Mouse (Mus musculus): ENCODE measurements around the gene Cdk5. TPM values are rescaled to one million over a fixed set of nuclear protein-coding genes. Genes with fewer than 3 reads are reported as not detected.
"Not testable (repeated sequence)": the region's sequence is repeated elsewhere in the genome, so short reads cannot be mapped to it uniquely, and the experiment has no call there.

The Cdk5 gene
- polyA plus RNA-seq, 1 experiment from 2014 or later: 8.8 TPM

DNA sequence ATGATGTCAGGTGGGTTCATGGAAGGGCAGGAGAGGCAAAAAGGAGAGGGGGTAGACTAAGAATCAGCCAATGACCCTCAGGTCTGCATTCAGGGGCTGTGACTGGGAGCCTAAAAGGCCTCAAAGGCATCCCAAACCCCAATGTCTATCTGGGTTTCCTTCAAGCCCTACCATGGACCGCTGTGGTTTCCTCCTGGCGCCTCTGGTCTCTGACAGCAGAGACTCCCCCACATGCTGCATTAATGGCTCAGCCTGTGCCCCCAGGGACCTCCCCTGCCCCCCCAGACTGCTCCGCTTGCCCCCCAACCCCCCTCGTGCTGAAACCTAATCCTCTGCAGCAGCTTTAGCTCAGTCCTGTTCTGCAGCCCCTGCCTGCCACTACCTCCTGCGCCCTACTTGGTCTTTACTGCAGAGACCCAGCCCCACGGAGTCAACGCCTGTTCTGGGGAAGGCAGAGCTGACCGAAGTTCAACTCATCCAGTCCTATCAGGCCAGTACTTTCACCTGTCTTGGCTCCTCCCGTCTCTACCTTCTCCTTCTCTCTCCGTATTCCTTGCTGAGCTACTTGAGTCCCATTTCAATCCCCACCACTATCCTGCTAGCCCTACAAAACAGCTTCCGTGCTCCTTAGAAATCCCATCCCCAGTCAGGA is 10.2 kb downstream of the Cdk5 start, which contains the start of gene Asic3:
TSS of gene Asic3 (plus strand) at position 351 of the 652 bp plus-strand sequence.
- no peaks in the 10 kb centered on the region for H3K9me3 ChIP-seq (replicated peaks)
- H3K9ac ChIP-seq: no peak within 1 kb of the TSS
- H3K27me3 ChIP-seq: peaks cover 32% of the 10 kb centered on the region
- no peak within 1 kb of the TSS for H3K27ac ChIP-seq (replicated peaks)
- no peak for ATAC-seq (ENCODE audit: insufficient read depth)
- WGBS (ENCODE audit: insufficient replicate concordance): 29% methylated on average over 11 of the region's 11 CpGs
- no peak within 1 kb of the TSS for H3K4me3 ChIP-seq (replicated peaks)
- no peak within 1 kb of the TSS for H3K4me2 ChIP-seq
- no peaks in the 10 kb centered on the region for H3K4me1 ChIP-seq (replicated peaks)
- no peaks in the 10 kb centered on the region for H3K36me3 ChIP-seq (replicated peaks)

DNA sequence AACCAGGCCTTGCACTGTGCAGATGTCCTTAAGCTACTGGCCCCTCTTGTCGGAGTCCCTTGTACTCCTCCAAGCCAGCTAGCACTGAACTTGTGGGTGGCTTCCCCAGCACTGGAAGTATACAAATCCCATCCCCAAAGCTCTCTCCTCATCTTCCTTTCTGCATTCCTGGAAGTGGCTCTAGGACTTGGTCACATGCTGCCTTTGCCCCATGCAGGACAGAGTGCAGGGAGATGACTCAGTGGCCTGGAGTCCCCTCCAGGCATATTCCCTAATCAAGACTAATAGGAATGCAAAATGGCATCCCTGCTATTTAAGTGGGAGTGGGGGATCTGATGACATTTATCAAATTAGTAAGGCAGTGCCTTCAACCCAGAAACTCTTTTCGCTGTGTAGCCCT is 11.3 kb downstream of the Cdk5 start:
- Histone ChIP-seq H3K4me1 (replicated peaks) (no peaks in the 10 kb centered on the region), H3K9ac (no peak overlapping the region), H3K9me3 (replicated peaks) (no peaks in the 10 kb centered on the region), H3K36me3 (replicated peaks) (no peaks in the 10 kb centered on the region), H3K27ac (replicated peaks) (no peak overlapping the region), H3K4me3 (replicated peaks) (no peak overlapping the region), H3K27me3 (peaks cover 32% of the 10 kb centered on the region), H3K4me2 (no peak overlapping the region)
- 56% methylated on average over 2 of the region's 2 CpGs for WGBS (ENCODE audit: insufficient replicate concordance)
- ATAC-seq (ENCODE audit: insufficient read depth): no peak

DNA sequence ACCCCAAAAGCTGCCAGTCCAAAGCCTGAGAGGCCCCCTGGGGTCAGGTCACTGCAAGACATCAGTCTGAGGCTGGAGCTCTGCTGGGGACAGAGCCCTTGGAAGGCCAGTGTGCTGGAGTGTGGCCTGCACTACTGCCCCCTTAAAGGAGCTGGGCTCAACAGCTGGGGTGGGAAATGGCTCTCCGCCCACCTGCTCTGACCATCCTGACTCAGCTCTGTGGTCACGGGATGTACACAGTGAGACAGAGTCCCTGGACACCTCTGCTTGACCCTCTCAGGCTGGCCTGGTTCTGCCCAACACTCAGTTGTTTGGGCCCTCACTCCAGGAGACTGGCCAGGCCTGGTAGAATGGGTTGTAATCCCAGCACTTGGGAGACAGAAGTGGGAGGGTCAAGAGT is 13.9 kb downstream of the Cdk5 start:
- H3K4me2 ChIP-seq: no peak overlapping the region
- H3K9me3 ChIP-seq (replicated peaks): no peaks in the 10 kb centered on the region
- H3K9ac ChIP-seq: no peak overlapping the region
- no peaks in the 10 kb centered on the region for H3K36me3 ChIP-seq (replicated peaks)
- H3K4me3 ChIP-seq (replicated peaks): no peak overlapping the region
- no peak overlapping the region for H3K27ac ChIP-seq (replicated peaks)
- ATAC-seq (ENCODE audit: insufficient read depth): no peak
- WGBS (ENCODE audit: insufficient replicate concordance): 65% methylated on average over 2 of the region's 2 CpGs
- H3K4me1 ChIP-seq (replicated peaks): peaks cover 9% of the 10 kb centered on the region
- peaks cover 19% of the 10 kb centered on the region for H3K27me3 ChIP-seq

DNA sequence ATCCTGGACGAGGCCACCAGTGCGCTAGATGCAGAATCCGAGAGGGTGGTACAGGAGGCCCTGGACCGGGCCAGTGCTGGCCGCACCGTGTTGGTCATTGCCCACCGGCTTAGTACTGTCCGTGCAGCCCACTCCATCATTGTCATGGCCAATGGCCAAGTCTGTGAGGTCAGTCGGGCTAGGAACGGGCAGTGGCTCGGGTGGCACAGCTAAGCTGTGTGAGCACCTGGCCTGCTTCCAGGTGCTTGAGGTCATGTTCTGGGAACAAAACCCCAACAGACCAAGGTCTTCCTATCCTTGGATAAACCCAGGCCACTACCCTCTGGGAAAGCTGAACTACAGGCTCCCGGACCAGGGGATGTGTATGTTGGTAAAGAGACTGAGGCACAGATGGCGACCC is 14.7 kb downstream of the Cdk5 start:
- no peak overlapping the region for H3K9ac ChIP-seq
- no peaks in the 10 kb centered on the region for H3K36me3 ChIP-seq (replicated peaks)
- no peak overlapping the region for H3K4me3 ChIP-seq (replicated peaks)
- ATAC-seq (ENCODE audit: insufficient read depth): no peak
- no peak overlapping the region for H3K27ac ChIP-seq (replicated peaks)
- WGBS (ENCODE audit: insufficient replicate concordance): 82% methylated on average over 13 of the region's 13 CpGs
- H3K4me2 ChIP-seq: no peak overlapping the region
- H3K4me1 ChIP-seq (replicated peaks): peaks cover 16% of the 10 kb centered on the region
- no peaks in the 10 kb centered on the region for H3K9me3 ChIP-seq (replicated peaks)
- peaks cover 11% of the 10 kb centered on the region for H3K27me3 ChIP-seq

DNA sequence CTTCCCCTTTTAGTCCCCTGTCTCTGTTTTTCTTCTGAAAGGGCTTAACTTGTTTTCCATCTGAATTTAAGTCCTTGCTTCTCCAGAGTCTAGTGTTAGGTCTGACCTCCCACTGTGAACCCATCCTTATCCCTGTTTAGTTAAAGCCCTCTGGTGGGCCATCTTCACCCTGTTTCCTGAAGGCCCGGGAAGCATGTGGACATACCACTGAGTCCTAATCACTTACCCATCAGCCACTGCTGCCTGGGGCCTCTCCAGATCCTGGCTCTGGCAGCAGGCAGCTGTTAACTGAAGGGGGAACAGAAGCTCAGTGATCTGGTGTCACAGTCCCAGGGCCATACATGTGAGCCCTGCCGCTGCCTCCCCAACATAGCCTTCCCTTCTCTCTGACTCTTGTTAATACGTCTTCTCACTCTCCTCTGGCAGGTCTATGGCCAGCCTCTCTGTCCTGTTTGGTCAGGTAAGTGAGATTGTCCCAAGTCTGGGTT is 17.9 kb downstream of the Cdk5 start:
- no peak for ATAC-seq (ENCODE audit: insufficient read depth)
- Histone ChIP-seq H3K27me3 (no peaks in the 10 kb centered on the region), H3K36me3 (replicated peaks) (peaks cover 16% of the 10 kb centered on the region), H3K4me1 (replicated peaks) (peaks cover 16% of the 10 kb centered on the region), H3K9me3 (replicated peaks) (no peaks in the 10 kb centered on the region), H3K9ac (no peak overlapping the region), H3K4me3 (replicated peaks) (no peak overlapping the region), H3K27ac (replicated peaks) (no peak overlapping the region), H3K4me2 (no peak overlapping the region)
- WGBS (ENCODE audit: insufficient replicate concordance): 60% methylated on average over 3 of the region's 3 CpGs

DNA sequence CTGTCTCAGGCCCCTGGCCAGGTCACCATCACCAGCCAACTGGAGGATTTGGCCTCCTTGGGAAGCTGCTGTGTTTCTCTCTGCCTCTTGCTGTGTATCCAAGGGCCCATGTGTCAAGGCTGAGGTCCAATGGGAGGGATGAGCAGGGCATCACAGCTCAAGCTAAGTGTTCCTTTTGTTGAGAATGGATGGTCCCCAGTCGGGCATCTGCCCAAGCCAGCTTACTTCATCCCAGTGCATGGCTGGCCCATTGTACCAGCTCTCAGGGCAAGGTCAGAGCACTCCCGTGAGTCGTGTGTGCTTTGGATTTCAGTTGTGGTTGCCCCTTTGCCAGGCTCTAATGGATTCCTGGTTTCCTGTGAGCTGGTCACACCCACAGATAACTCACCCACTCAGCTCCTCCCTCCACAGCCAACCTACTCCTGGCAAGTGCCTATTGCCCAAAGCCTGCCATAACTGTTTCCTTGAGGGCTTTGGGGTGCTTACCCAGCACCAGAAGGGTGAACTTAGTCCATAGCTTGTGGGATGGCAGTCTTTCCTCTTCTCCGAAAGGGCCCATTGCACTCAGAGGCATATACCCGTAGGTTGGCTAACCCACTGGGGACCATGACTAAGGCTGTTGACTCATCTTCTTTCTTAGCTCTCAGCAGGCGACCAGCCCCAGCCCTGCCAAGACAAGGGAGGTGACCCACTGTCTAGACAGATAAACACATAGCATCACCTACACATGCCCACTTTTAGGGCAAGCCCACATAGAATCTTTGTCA is 18.6 kb downstream of the Cdk5 start:
- H3K9ac ChIP-seq: no peak overlapping the region
- H3K9me3 ChIP-seq (replicated peaks): no peaks in the 10 kb centered on the region
- peaks cover 16% of the 10 kb centered on the region for H3K4me1 ChIP-seq (replicated peaks)
- no peak overlapping the region for H3K4me3 ChIP-seq (replicated peaks)
- no peak overlapping the region for H3K4me2 ChIP-seq
- H3K27me3 ChIP-seq: no peaks in the 10 kb centered on the region
- ATAC-seq (ENCODE audit: insufficient read depth): no peak
- H3K36me3 ChIP-seq (replicated peaks): peaks cover 16% of the 10 kb centered on the region
- H3K27ac ChIP-seq (replicated peaks): no peak overlapping the region
- WGBS (ENCODE audit: insufficient replicate concordance): 55% methylated on average over 6 of the region's 6 CpGs

DNA sequence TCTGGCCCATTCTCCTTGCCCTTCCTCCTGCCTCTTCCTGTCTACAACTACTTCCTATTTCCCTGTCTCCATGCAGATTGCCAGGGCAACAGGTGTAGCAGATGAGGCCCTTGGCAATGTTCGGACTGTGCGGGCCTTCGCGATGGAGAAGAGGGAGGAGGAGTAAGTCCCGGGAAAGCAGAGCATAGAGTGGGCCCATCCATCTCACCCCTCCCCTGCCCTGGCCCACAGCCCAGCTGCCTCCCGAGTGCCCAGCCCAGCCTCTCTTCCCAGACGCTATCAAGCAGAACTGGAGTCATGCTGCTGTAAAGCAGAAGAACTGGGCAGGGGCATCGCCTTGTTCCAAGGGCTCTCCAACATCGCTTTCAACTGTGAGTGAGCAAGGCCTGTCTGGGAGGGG is 21.4 kb downstream of the Cdk5 start:
- no peaks in the 10 kb centered on the region for H3K9me3 ChIP-seq (replicated peaks)
- H3K4me3 ChIP-seq (replicated peaks): no peak overlapping the region
- no peak for ATAC-seq (ENCODE audit: insufficient read depth)
- no peaks in the 10 kb centered on the region for H3K27me3 ChIP-seq
- H3K27ac ChIP-seq (replicated peaks): no peak overlapping the region
- WGBS (ENCODE audit: insufficient replicate concordance): 74% methylated on average over 9 of the region's 9 CpGs
- H3K36me3 ChIP-seq (replicated peaks): peaks cover 16% of the 10 kb centered on the region
- peaks cover 16% of the 10 kb centered on the region for H3K4me1 ChIP-seq (replicated peaks)
- H3K9ac ChIP-seq: no peak overlapping the region
- H3K4me2 ChIP-seq: no peak overlapping the region

DNA sequence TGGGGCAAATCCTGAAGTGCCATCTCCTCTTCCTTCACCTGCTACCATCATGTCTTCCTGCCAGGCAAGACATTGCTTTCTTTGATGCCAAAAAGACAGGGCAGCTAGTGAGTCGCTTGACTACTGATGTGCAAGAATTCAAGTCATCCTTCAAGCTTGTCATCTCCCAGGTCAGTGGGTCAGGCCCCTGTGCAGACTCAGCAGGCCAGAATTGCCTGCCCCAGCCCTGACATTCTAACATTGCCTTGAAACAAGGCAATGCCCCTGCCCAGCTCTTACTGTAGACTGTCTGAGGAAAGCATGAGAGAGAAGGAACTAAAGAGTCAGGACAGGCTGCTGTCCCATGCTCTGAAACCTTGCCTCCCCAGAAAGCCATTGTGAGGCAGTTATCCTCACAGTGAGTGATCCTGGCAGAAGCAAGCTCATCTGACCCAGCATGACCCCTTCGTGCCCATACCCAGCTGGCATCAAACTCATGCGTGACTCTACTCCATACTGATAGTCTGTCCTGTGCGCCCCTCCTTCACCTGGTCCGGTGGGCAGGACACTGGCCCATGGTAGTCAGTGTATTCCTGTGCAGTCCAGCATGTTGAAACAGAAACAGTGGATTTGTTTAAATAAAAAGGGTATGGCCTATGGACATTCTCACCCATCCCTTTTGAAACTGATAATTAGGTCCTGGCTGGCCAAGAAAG is 22.3 kb downstream of the Cdk5 start:
- no peak for ATAC-seq (ENCODE audit: insufficient read depth)
- peaks cover 16% of the 10 kb centered on the region for H3K4me1 ChIP-seq (replicated peaks)
- H3K4me3 ChIP-seq (replicated peaks): no peak overlapping the region
- WGBS (ENCODE audit: insufficient replicate concordance): 82% methylated on average over 5 of the region's 5 CpGs
- H3K36me3 ChIP-seq (replicated peaks): peaks cover 16% of the 10 kb centered on the region
- H3K27me3 ChIP-seq: no peaks in the 10 kb centered on the region
- H3K9me3 ChIP-seq (replicated peaks): no peaks in the 10 kb centered on the region
- H3K4me2 ChIP-seq: no peak overlapping the region
- no peak overlapping the region for H3K27ac ChIP-seq (replicated peaks)
- H3K9ac ChIP-seq: no peak overlapping the region

DNA sequence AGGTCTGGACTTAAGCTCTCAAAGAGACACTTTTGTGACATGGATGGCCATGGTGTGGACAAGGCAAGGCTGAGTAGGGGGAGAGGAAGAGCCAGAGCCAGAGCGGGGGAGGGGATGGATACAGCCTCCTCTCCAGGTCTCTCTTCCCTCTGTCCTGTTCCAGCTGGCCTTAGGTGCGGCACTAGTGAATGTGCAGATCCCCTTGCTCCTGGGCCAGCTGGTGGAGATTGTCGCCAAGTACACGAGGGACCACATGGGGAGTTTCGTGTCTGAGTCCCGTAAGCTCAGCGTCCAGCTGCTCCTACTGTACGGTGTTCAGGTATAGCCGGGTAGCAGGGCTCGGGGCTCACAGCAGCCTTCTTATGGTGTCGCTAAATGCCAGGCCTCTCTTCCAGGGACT is 23.0 kb downstream of the Cdk5 start:
- Histone ChIP-seq H3K4me3 (replicated peaks) (no peak overlapping the region), H3K9me3 (replicated peaks) (no peaks in the 10 kb centered on the region), H3K4me2 (no peak overlapping the region), H3K27me3 (no peaks in the 10 kb centered on the region), H3K36me3 (replicated peaks) (peaks cover 16% of the 10 kb centered on the region), H3K27ac (replicated peaks) (no peak overlapping the region), H3K4me1 (replicated peaks) (peaks cover 18% of the 10 kb centered on the region), H3K9ac (no peak overlapping the region)
- 73% methylated on average over 11 of the region's 11 CpGs for WGBS (ENCODE audit: insufficient replicate concordance)
- ATAC-seq (ENCODE audit: insufficient read depth): no peak

DNA sequence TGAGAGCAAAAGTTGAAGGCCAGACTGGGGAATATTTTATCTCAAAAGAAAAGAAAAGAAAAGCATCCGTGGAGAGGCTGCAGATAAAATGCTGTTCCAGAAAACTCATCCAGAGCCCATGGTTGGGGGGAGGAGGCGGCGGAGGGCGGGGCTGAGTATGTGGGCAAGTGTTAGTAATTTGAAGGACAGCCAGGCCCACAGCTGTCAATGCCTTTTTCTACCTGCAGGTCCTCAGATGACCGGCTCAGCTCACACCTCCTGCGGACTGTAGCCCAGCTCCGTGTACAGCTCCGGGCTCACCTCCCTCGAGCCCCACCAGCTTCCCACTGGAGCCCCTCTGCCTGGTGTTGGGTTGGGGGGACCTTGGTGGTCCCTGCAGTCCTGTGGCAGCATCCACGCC is 23.6 kb downstream of the Cdk5 start:
- no peak overlapping the region for H3K4me3 ChIP-seq (replicated peaks)
- H3K9me3 ChIP-seq (replicated peaks): no peaks in the 10 kb centered on the region

DNA sequence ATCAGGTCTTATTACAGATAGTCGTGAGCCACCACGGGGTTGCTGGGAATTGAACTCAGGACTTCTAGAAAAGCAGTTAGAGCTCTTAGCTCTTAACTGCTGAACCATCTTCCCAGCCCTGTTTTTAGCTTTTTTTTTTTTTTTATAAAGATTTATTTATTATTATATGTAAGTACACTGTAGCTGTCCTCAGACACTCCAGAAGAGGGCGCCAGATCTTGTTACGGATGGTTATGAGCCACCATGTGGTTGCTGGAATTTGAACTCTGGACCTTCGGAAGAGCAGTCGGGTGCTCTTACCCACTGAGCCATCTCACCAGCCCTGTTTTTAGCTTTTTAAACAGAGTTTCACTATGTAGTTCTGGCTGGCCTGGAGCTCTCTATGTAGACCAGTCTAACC is 27.1 kb downstream of the Cdk5 start:
- not testable (repeated sequence) for H3K27ac ChIP-seq (replicated peaks); H3K9me3 ChIP-seq (replicated peaks); H3K4me3 ChIP-seq (replicated peaks); H3K9ac ChIP-seq; ATAC-seq (ENCODE audit: insufficient read depth); H3K4me2 ChIP-seq; H3K27me3 ChIP-seq; H3K36me3 ChIP-seq (replicated peaks)
- peaks cover 29% of the 10 kb centered on the region for H3K4me1 ChIP-seq (replicated peaks)
- WGBS (ENCODE audit: insufficient replicate concordance): 74% methylated on average over 6 of the region's 6 CpGs

More for the DNA sequence above, 23.6 kb downstream of the Cdk5 start:
- H3K27ac ChIP-seq (replicated peaks): no peak overlapping the region
- peaks cover 19% of the 10 kb centered on the region for H3K4me1 ChIP-seq (replicated peaks)
- H3K36me3 ChIP-seq (replicated peaks): peaks cover 16% of the 10 kb centered on the region
- H3K27me3 ChIP-seq: no peaks in the 10 kb centered on the region
- no peak for ATAC-seq (ENCODE audit: insufficient read depth)
- H3K4me2 ChIP-seq: no peak overlapping the region
- H3K9ac ChIP-seq: no peak overlapping the region
- 81% methylated on average over 10 of the region's 10 CpGs for WGBS (ENCODE audit: insufficient replicate concordance)
